Mouse (Mus musculus) heart, postnatal 0 days (tissue): ENCODE measurements around the gene Cdk19. TPM values are rescaled to one million over a fixed set of nuclear protein-coding genes. Genes with fewer than 3 reads are reported as not detected.

Experiments
- ATAC-seq: fragments of 200-750 bp; cut with Nextera tagmentation; 2 replicates; pipeline ENCODE4 v1.8.0; 2017; ENCODE audit warnings: low read depth, moderate number of reproducible peaks, moderate library complexity; ENCODE audit not compliant: insufficient read depth
- DNase-seq: peaks from one replicate; pipeline ENCODE4 v3.0.0-alpha.2; 2016; ENCODE audit warnings: low spot score
- H3K27ac ChIP-seq: fragments of 300-500 bp; sonication (generic); 2 replicates; pipeline ENCODE4 v1.5.1; 2014; ENCODE audit warnings: low read depth, mild to moderate bottlenecking
- H3K27me3 ChIP-seq: fragments of 300-500 bp; sonication (generic); 2 replicates; pipeline ENCODE4 v1.6.1; 2014; ENCODE audit warnings: low read length, mixed read lengths; ENCODE audit not compliant: control insufficient read depth, insufficient read depth
- H3K36me3 ChIP-seq: fragments of 300-500 bp; sonication (generic); replicated peaks from 2 replicates; pipeline ENCODE4 v1.6.1; 2014; ENCODE audit warnings: low read length, mixed read lengths; ENCODE audit not compliant: control insufficient read depth, insufficient read depth
- H3K4me1 ChIP-seq: fragments of 300-500 bp; sonication (generic); 2 replicates; pipeline ENCODE4 v1.6.1; 2014; ENCODE audit warnings: antibody characterized with exemption; ENCODE audit not compliant: control insufficient read depth, insufficient read depth
- H3K4me2 ChIP-seq: fragments of 300-500 bp; sonication (generic); 2 replicates; pipeline ENCODE4 v1.6.1; 2014; ENCODE audit warnings: low read depth, mild to moderate bottlenecking, low read length, moderate library complexity
- H3K4me3 ChIP-seq: fragments of 300-500 bp; sonication (generic); 2 replicates; pipeline ENCODE4 v1.5.1; 2014; ENCODE audit warnings: low read depth, low read length
- H3K9ac ChIP-seq: fragments of 300-500 bp; sonication (generic); replicated peaks from 2 replicates; pipeline ENCODE4 v1.6.1; 2014; ENCODE audit warnings: low read depth, low read length, mixed read lengths
- H3K9me3 ChIP-seq: fragments of 300-500 bp; sonication (generic); replicated peaks from 2 replicates; pipeline ENCODE4 v1.6.1; 2016; ENCODE audit warnings: low read length; ENCODE audit not compliant: control insufficient read depth
- CTCF ChIP-seq: IDR thresholded peaks from 2 replicates; pipeline ENCODE4 v1.5.1; 2016; ENCODE audit warnings: antibody characterized with exemption, control low read depth, low read depth
- EP300 ChIP-seq: IDR thresholded peaks from 2 replicates; pipeline ENCODE4 v1.6.1; 2016; ENCODE audit warnings: antibody characterized with exemption, low read depth
- WGBS: fragments of 180-500 bp; shearing (Covaris S2); extraction: QIAGEN DNeasy Blood & Tissue Kit; methylation state at CpG from one replicate; pipeline ENCODE4 v1.1.7; 2014; 5-methylcytosine and 5-hydroxymethylcytosine counted together
- polyA plus RNA-seq: library from polyadenylated mRNA; unstranded; fragments of >200 nt; fragmentation: Nextera tagmentation; extraction: Ambion mirVana; gene quantifications from 2 replicates; pipeline ENCODE4 v1.2.1, GENCODE M21; 2015
- total RNA-seq: library from RNA; depleted of rRNA; stranded (reverse); fragments of >200 nt; gene quantifications from 2 replicates; pipeline ENCODE4 v1.2.3, GENCODE M21; 2014; ENCODE audit warnings: low replicate concordance

Gene Cdk19
- total and polyA plus RNA-seq, 2 experiments from 2014 or later: 3.1 to 11.6 TPM

- Histone ChIP-seq H3K9me3 (no peaks in the 10 kb centered on the region), H3K36me3 (no peaks in the 10 kb centered on the region), H3K9ac (no peak overlapping the region), H3K4me1 (peaks cover 4% of the 10 kb centered on the region; the same call in 1 of the 2 replicates), H3K27ac (peak overlapping the region; percentile 26; the same call in 1 of the 2 replicates), H3K27me3 (no peaks in the 10 kb centered on the region), H3K4me3 (no peak overlapping the region), H3K4me2 (no peak overlapping the region)
- 45% methylated on average over 18 of the region's 18 CpGs for WGBS
- DNase-seq: no peak
- no peak for TF ChIP-seq EP300
- ATAC-seq: peak; percentile 39; the same call in 1 of the 2 replicates
Observed at GRCm38 (mm10) chr10:40499314-40500252, 160.2 kb downstream of the Cdk19 start.

DNA sequence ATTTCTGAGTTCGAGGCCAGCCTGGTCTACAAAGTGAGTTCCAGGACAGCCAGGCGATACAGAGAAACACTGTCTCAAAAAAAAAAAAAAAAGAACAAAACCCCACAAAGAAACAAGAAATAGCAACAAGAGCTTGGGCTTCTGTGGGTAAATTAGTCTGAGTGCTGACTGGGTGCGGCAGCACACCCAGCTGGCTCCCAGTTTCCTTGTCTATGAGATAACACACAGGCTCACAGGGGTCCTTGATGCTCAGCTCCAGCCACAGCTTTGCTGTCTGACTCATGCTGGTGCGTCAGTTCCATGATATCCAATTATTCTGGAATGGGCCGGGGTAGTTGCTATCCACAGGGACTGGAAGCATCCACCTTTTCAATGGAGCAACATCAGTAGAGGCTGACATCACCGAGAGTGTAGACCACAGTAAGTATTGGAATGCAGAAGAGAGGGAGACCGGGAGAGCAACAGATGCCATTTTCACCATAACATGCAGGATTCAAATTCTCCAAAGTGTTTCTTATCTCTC, 161.4 kb downstream of the Cdk19 start:
- Histone ChIP-seq H3K4me2 (no peak overlapping the region), H3K4me3 (no peak overlapping the region), H3K36me3 (no peaks in the 10 kb centered on the region), H3K9ac (no peak overlapping the region), H3K27ac (no peak overlapping the region), H3K4me1 (peaks cover 4% of the 10 kb centered on the region; the same call in 1 of the 2 replicates), H3K9me3 (no peaks in the 10 kb centered on the region), H3K27me3 (no peaks in the 10 kb centered on the region)
- TF ChIP-seq EP300: no peak
- no peak for TF ChIP-seq CTCF
- DNase-seq (no peak), ATAC-seq (no peak)
- 65% methylated on average over 7 of the region's 7 CpGs for WGBS

GRCm38 (mm10) chr10:40502734-40503133, 163.4 kb downstream of the Cdk19 start:
- H3K4me1 ChIP-seq: 0 out of 2 replicates have a peak, but pooled peaks cover under 1% of the 10 kb centered on the region
- no peak overlapping the region for H3K4me2 ChIP-seq
- H3K4me3 ChIP-seq: no peak overlapping the region
- no peak overlapping the region for H3K9ac ChIP-seq
- no peaks in the 10 kb centered on the region for H3K9me3 ChIP-seq
- H3K27ac ChIP-seq: no peak overlapping the region
- DNase-seq: no peak
- TF ChIP-seq CTCF (no peak), EP300 (no peak)
- 62% methylated on average over 2 of the region's 3 CpGs for whole genome bisulfite sequencing
- no peaks in the 10 kb centered on the region for H3K36me3 ChIP-seq
- ATAC-seq: no peak
- H3K27me3 ChIP-seq: no peaks in the 10 kb centered on the region

DNA sequence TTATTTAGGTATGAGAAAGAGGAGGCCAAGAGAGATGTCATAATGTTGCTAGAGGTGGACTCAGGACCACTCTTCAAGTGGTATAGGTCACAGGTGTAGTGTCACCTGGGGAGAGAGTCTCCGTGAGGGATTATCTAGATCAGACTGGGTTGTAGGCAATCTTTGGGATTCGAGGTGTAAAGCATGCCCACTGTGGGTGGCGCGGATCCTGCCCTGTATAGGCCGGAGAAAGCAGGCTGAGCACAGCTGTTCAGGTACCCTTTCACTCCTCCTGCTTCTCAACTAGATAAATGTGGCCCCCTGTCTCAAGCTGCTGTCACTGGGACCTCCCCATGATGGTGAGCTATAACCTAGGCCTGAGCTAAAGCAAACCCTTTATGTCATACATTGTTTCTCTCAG, 171.0 kb downstream of the Cdk19 start:
- Histone ChIP-seq H3K27ac (no peak overlapping the region), H3K36me3 (no peaks in the 10 kb centered on the region), H3K9ac (no peak overlapping the region), H3K4me1 (no peaks in the 10 kb centered on the region), H3K9me3 (no peaks in the 10 kb centered on the region), H3K27me3 (no peaks in the 10 kb centered on the region), H3K4me3 (no peak overlapping the region), H3K4me2 (no peak overlapping the region)
- TF ChIP-seq EP300 (no peak), CTCF (no peak)
- no peak for ATAC-seq
- WGBS: 85% methylated on average over 5 of the region's 5 CpGs
- no peak for DNase-seq

DNA sequence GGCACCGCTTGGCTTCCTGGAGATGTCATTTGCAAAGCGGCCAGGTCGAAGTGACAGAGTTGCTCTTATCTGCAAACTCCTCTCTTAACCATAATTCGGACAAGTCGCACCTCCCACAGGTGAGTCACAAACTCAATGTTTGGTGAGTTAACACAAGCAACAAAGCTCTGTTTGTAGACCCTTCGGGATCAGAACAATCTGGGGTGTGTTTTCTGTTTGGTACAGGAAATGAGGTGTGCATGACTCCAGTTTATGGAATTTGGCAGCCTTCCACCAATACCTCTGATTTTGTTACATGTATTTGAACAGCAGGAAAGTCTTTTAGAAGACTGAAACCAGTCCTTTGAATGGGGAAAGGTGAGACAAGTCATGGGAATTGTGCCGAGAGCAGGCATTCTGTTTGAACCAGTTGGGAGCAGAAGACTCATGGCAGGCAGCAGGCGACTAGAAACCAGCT, 171.9 kb downstream of the Cdk19 start:
- Histone ChIP-seq H3K9me3 (no peaks in the 10 kb centered on the region), H3K27me3 (no peaks in the 10 kb centered on the region), H3K36me3 (no peaks in the 10 kb centered on the region), H3K9ac (no peak overlapping the region), H3K4me3 (no peak overlapping the region), H3K4me1 (no peaks in the 10 kb centered on the region), H3K4me2 (no peak overlapping the region), H3K27ac (no peak overlapping the region)
- ATAC-seq (no peak), DNase-seq (no peak)
- 81% methylated on average over 8 of the region's 8 CpGs for WGBS
- no peak for TF ChIP-seq CTCF
- no peak for TF ChIP-seq EP300
